Mouse (Mus musculus): ENCODE results near the gene Wdr75.

Wdr75 gene

GRCm38 (mm10) chr1:45838271-45838670, 43.3 kb downstream of the Wdr75 start:
- DNase-seq (ENCODE audit: low spot score): no peak

- DNase-seq (ENCODE audit: low spot score): no peak
Measured at GRCm38 (mm10) chr1:45845466-45845865, 50.5 kb downstream of the Wdr75 start.

- no peak for DNase-seq (ENCODE audit: low spot score)
Measured at GRCm38 (mm10) chr1:45858038-45858437, 63.1 kb downstream of the Wdr75 start.

GRCm38 (mm10) chr1:45860349-45860748, 65.4 kb downstream of the Wdr75 start:
- DNase-seq (ENCODE audit: low spot score): no peak

- DNase-seq (ENCODE audit: low spot score): no peak
Measured at GRCm38 (mm10) chr1:45861162-45861561, 66.2 kb downstream of the Wdr75 start.

GRCm38 (mm10) chr1:45863641-45864040, 68.7 kb downstream of the Wdr75 start:
- DNase-seq (ENCODE audit: low spot score): no peak

- no peak for DNase-seq (ENCODE audit: low spot score)
Measured at GRCm38 (mm10) chr1:45864564-45865014, 69.6 kb downstream of the Wdr75 start.

GRCm38 (mm10) chr1:45865316-45865715, 70.3 kb downstream of the Wdr75 start:
- DNase-seq (ENCODE audit: low spot score): no peak

GRCm38 (mm10) chr1:45865727-45866126, 70.8 kb downstream of the Wdr75 start:
- no peak for DNase-seq (ENCODE audit: low spot score)

- DNase-seq (ENCODE audit: low spot score): no peak
Measured at GRCm38 (mm10) chr1:45866288-45867018, 71.5 kb downstream of the Wdr75 start.

- DNase-seq (ENCODE audit: low spot score): no peak
Measured at GRCm38 (mm10) chr1:45868050-45868449, 73.1 kb downstream of the Wdr75 start.

- DNase-seq (ENCODE audit: low spot score): no peak
Measured at GRCm38 (mm10) chr1:45868479-45869137, 73.6 kb downstream of the Wdr75 start.

All from layer of hippocampus, adult 9-10 months (tissue).